Mouse (Mus musculus) E14TG2a.4 (cell line): Measurements from ENCODE around the gene Pnrc2.

Experiments
- CTCF ChIP-seq: conservative IDR thresholded peaks from 2 replicates; pipeline ENCODE4 v1.5.1; 2014; ENCODE audit warnings: low read length
- NANOG ChIP-seq: IDR thresholded peaks from 2 replicates; pipeline ENCODE4 v1.6.1; 2014; ENCODE audit warnings: borderline replicate concordance, low read length, mixed read lengths
- POU5F1 ChIP-seq: IDR thresholded peaks from 2 replicates; pipeline ENCODE4 v1.6.1; 2014; ENCODE audit warnings: low read length, borderline replicate concordance

DNA sequence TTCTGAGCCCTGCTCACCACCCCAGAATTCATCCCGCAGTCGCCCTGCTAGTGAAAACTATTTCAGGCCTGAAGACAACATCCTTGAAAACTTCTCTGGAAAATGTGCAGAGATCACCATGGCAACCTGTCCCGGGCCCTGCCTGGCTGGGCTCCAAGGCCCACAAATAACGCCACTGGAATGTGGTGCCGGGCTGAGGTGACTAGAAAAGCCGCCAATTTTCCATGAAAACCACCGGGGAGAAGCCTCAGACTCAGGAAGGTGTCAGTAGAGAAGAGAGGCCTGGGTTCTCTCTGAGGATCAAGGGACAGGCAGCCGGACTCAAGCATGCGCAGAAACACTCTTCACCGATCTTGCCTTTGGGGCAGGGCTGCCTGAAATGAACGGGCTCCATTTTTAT is 45.2 kb downstream of the Pnrc2 start:
- no peak for TF ChIP-seq CTCF
- TF ChIP-seq NANOG: no peak
- TF ChIP-seq POU5F1: no peak
